Mouse (Mus musculus) olfactory bulb, adult 2 months (tissue): ENCODE measurements around the gene Unc13d.

Experiments used
- CTCF ChIP-seq: fragments of 200-500 bp; IDR thresholded peaks from 2 replicates; pipeline ENCODE4 v1.5.1; 2012; ENCODE audit warnings: low read depth, mild to moderate bottlenecking, low read length, moderate library complexity; ENCODE audit not compliant: insufficient read depth
- POLR2A ChIP-seq: fragments of 200-500 bp; IDR thresholded peaks from 2 replicates; pipeline ENCODE4 v1.6.1; 2012; ENCODE audit warnings: mild to moderate bottlenecking, low read depth, low read length, moderate library complexity; ENCODE audit not compliant: insufficient read depth

DNA sequence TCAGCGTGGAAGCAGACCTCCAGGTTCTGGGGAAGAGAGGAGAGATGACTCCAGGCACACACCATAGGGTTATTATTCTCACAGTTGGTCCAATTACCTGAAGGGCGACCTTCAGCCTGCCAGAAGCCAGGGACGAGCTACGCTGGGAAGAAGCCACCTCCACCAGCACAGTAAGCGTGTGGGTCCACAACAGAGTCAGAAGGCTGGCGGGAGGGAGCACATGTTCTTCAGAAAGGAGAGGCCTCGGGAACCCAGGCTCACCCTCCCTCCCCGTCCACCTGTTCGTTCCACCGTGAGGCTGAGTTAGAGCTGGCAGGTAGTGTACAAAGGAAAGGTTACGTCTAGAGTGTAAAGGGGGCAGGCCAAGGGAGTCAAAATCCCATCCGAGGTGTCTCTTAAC, 12.4 kb downstream of the Unc13d start:
- TF ChIP-seq POLR2A (no peak), CTCF (no peak)
